Mouse (Mus musculus) testis, adult 2 months (tissue): Measurements from ENCODE around the gene Gm21987.

Experiments
- CTCF ChIP-seq: fragments of 200-500 bp; IDR thresholded peaks from 2 replicates; pipeline ENCODE4 v1.5.1; 2012; ENCODE audit warnings: low read depth, mild to moderate bottlenecking, inconsistent platforms, low read length, moderate library complexity; ENCODE audit not compliant: control insufficient read depth, insufficient read depth, insufficient replicate concordance
- POLR2A ChIP-seq: fragments of 200-500 bp; IDR thresholded peaks from 2 replicates; pipeline ENCODE4 v1.6.1; 2012; ENCODE audit warnings: low read depth, mild to moderate bottlenecking, inconsistent platforms, low read length, moderate library complexity; ENCODE audit not compliant: control insufficient read depth

DNA sequence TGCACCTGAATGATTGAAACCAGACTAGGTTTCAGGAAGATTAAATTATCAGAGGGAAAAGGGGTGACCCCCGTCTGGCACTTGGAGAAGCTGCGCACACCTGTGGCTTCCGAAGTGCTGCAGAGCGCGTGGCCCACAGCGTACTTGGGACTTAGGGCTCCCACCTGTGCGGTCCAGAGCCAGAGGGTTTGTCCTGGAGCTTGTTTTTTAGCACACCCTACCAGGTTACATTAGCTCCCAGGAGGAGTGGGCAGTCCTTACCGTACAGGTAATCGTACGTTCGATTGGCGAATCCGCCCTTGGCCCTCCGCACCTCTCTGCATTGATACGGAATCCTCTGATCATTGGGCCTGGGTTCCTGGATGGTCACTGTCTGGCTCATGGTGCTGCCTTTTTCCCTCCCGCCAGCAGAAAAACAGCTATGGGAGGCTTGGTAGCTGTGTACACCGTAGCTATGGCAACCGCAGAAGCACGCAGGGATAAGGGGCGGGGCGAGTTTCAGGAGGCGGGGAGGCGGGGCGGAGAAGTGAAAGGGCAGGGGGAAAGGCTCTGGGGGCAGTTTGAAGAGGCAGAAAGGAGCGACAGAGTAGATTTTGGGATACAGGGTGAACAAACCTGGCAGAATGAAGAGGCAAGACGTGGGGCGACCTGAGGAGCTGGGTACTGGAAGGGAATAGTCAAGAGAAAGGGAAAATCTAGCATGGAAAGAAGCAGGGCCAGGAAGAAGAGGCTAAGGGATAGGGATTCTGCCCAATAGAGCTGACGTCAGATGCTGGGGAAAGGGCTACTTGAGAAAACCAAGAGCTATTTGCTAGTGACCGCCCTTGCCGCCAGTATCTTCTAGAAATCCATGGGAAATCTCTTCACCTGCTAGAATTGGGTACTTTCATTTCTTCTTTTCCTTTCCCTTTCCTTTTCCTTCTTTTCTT is 5.2 kb upstream of the Gm21987 start, which contains the start of gene Maats1:
- TF ChIP-seq CTCF (no peak), POLR2A (peak; percentile 68; the same call in 1 of the 2 replicates)
